Mouse (Mus musculus) midbrain, embryonic 11.5 days (tissue): ENCODE measurements around the gene Zfp111. TPM values are rescaled to one million over a fixed set of nuclear protein-coding genes. Genes with fewer than 3 reads are reported as not detected.

Source experiments
- ATAC-seq: fragments of 200-750 bp; cut with Nextera tagmentation; 2 replicates; pipeline ENCODE4 v1.8.0; 2017; ENCODE audit warnings: moderate TSS enrichment, moderate library complexity; ENCODE audit not compliant: low FRiP score
- DNase-seq: peaks from one replicate; pipeline ENCODE4 v3.0.0; 2015; ENCODE audit warnings: low spot score; ENCODE audit errors: missing footprints
- H3K27ac ChIP-seq: fragments of 300-500 bp; sonication (generic); 2 replicates; pipeline ENCODE4 v1.5.1; 2014; ENCODE audit warnings: low read depth, low read length
- H3K27me3 ChIP-seq: fragments of 300-500 bp; sonication (generic); 2 replicates; pipeline ENCODE4 v1.6.1; 2014; ENCODE audit warnings: mild to moderate bottlenecking, low read length, moderate library complexity, mixed read lengths; ENCODE audit not compliant: control insufficient read depth, insufficient read depth
- H3K36me3 ChIP-seq: fragments of 300-500 bp; sonication (generic); 2 replicates; pipeline ENCODE4 v1.6.1; 2014; ENCODE audit warnings: mild to moderate bottlenecking, low read length, moderate library complexity, mixed read lengths; ENCODE audit not compliant: control insufficient read depth, insufficient read depth
- H3K4me1 ChIP-seq: fragments of 300-500 bp; sonication (generic); 2 replicates; pipeline ENCODE4 v1.6.1; 2014; ENCODE audit warnings: low read length; ENCODE audit not compliant: control insufficient read depth, insufficient read depth
- H3K4me2 ChIP-seq: fragments of 300-500 bp; sonication (generic); 2 replicates; pipeline ENCODE4 v1.6.1; 2014; ENCODE audit warnings: mild to moderate bottlenecking, moderate library complexity
- H3K4me3 ChIP-seq: fragments of 300-500 bp; sonication (generic); 2 replicates; pipeline ENCODE4 v1.5.1; 2014; ENCODE audit warnings: low read depth, low read length
- H3K9ac ChIP-seq: fragments of 300-500 bp; sonication (generic); 2 replicates; pipeline ENCODE4 v1.6.1; 2014; ENCODE audit warnings: low read length
- H3K9me3 ChIP-seq: fragments of 300-500 bp; sonication (generic); 2 replicates; pipeline ENCODE4 v1.6.1; 2016; ENCODE audit warnings: low read length; ENCODE audit not compliant: control insufficient read depth
- WGBS: fragments of 180-500 bp; shearing (Covaris S2); extraction: QIAGEN DNeasy Blood & Tissue Kit; methylation state at CpG from one replicate; pipeline ENCODE4 v1.1.7; 2014; 5-methylcytosine and 5-hydroxymethylcytosine counted together
- polyA plus RNA-seq: library from polyadenylated mRNA; unstranded; fragments of >200 nt; fragmentation: Nextera tagmentation; extraction: Ambion mirVana; gene quantifications from 2 replicates; pipeline ENCODE4 v1.2.1, GENCODE M21; 2014

Gene Zfp111
- polyA plus RNA-seq, 1 experiment from 2014 or later = 10.5 TPM

DNA sequence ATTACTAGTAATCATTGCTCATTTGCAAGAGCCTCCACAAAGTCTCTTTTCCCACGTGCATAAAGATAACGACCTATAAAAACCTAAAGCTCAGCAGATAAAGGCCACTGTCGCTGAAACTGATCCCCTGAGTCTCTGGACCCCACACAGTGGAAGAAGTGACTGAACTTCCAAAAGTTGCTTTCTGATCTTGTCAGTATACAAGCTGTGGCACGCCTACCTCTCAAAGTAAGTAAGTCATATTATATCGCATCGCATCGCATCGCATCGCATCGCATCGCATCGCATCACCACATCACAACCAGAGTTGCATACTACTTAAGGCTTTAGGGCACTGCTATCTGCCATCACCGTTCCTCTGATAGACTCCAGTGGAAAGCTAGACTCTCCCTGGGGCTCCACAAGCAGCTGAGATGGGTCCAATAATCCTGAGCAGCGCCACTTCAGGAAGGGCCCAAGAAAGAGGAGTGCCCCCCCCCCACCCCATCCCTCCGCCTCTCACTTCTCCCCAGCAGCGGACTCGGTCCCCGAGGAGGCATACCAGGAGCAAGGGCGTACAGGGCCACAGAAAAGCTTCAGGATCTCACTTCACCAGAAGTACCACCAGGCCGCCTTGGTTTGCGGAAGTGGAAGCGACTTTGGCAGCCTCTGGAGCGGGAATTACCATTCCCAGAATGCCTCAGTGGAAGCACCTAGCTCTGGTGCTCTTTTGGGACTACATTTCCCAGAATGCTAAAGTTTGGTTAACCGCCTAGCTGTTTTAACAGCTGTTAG is 3.6 kb downstream of the Zfp111 start:
- ATAC-seq (peak; percentile 92), DNase-seq (peak; percentile 96)
- peak overlapping the region; percentile 83 for H3K9ac ChIP-seq
- H3K4me2 ChIP-seq = peak overlapping the region; percentile 52
- no peaks in the 10 kb centered on the region for H3K9me3 ChIP-seq
- H3K4me1 ChIP-seq = peaks cover 4% of the 10 kb centered on the region; the same call in 1 of the 2 replicates
- peak overlapping the region; percentile 45 for H3K4me3 ChIP-seq
- WGBS = 18% methylated on average over 24 of the region's 24 CpGs
- H3K27ac ChIP-seq = no peak overlapping the region
- H3K27me3 ChIP-seq = no peaks in the 10 kb centered on the region
- 0 out of 2 replicates have a peak, but pooled peaks cover 2% of the 10 kb centered on the region for H3K36me3 ChIP-seq

DNA sequence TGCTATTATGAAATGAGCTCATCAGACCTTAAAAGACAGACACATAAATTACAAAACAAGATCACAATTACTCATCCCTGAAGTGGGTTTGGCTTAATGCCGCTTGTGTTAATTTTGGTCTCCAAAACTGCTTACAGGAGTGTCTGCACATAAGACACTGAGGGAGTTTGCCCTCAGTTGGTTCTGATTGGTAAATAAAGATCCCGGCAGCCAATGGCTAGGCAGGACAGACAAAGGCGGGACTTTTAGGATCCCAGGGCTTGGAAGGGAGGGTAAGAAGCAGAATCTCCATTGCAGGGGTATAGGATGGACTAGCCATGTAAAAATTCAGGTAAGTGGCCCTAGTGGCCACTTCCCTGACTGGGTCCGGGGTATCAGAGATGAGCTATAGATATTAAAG is 14.3 kb downstream of the Zfp111 start:
- H3K4me1 ChIP-seq = no peaks in the 10 kb centered on the region
- ATAC-seq (no peak), DNase-seq (no peak)
- H3K4me3 ChIP-seq = no peak overlapping the region
- peaks cover 47% of the 10 kb centered on the region for H3K36me3 ChIP-seq
- H3K27me3 ChIP-seq = no peaks in the 10 kb centered on the region
- H3K4me2 ChIP-seq = no peak overlapping the region
- 93% methylated on average over 4 of the region's 4 CpGs for WGBS
- no peak overlapping the region for H3K9ac ChIP-seq
- H3K9me3 ChIP-seq = peaks cover 11% of the 10 kb centered on the region; the same call in 1 of the 2 replicates
- no peak overlapping the region for H3K27ac ChIP-seq

DNA sequence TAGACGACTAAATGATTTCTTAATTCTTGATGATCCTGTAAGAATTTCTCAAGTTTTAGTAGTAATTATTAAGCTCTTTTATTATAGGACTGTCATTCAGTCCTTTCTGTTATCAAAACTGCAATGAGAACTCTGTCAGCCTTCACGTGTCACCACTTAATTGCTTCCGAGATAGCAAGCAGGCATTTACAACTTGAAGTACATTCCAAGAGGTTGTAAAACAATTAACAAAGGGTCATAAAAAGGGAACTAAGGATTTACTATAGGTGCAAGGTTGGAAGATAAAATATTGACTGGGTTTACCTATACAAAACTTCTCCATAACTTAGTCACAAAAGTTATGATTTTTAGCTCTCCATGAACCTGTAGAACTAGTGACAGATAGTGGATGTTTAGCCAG is 18.1 kb downstream of the Zfp111 start:
- Histone ChIP-seq H3K9me3 (peaks cover 5% of the 10 kb centered on the region; the same call in 1 of the 2 replicates), H3K4me3 (no peak overlapping the region), H3K27me3 (no peaks in the 10 kb centered on the region), H3K4me2 (no peak overlapping the region), H3K36me3 (peaks cover 21% of the 10 kb centered on the region), H3K9ac (no peak overlapping the region), H3K4me1 (no peaks in the 10 kb centered on the region), H3K27ac (no peak overlapping the region)
- ATAC-seq (no peak), DNase-seq (no peak)
- WGBS = 93% methylated on average over 3 of the region's 3 CpGs

DNA sequence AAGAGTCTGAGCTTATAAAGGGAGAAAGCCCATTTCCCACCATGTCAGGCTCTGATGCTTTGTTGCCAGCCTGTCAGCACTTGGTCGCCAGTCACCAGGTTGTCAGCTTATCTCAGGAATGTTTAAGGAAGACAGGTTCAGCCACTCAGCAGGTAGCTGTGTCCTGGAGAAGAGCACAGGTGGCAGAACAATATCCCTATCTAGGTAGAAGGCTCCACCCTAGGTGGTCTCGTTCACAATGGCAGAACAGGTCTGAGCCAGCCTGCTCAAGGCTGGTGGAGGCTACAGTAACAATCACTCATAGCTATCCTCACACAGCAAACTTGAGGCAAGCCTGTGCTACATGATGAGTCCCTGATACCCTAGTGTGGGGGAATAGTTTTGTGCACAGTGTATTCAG is 19.9 kb downstream of the Zfp111 start:
- 89% methylated on average over 2 of the region's 2 CpGs for WGBS

DNA sequence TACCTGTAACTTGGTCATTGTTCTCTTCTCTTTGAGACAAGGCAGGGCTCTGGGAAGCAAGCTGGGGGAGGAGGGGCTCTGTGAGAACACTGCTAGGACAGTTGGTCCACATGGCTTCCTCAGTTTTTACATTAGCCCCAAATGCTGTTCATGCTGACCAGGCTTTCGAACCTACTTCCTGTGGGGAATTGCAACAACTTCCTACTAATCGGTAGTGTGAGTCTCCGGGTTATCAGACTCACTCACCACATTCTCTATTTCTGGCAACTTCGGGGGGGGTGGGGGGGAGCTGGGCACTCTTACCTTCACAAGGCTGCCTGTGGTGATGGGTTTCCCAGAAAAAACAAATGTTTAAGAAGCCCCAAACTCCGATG is 21.7 kb downstream of the Zfp111 start:
- Histone ChIP-seq H3K9me3 (peaks cover 3% of the 10 kb centered on the region; the same call in 1 of the 2 replicates), H3K36me3 (peaks cover 8% of the 10 kb centered on the region), H3K4me3 (no peak overlapping the region), H3K4me2 (no peak overlapping the region), H3K27me3 (no peaks in the 10 kb centered on the region), H3K27ac (no peak overlapping the region), H3K9ac (no peak overlapping the region), H3K4me1 (no peaks in the 10 kb centered on the region)
- 74% methylated on average over 5 of the region's 5 CpGs for WGBS
- ATAC-seq (no peak), DNase-seq (no peak)

More for the DNA sequence above, 19.9 kb downstream of the Zfp111 start:
- no peak overlapping the region for H3K9ac ChIP-seq
- DNase-seq = no peak
- no peak overlapping the region for H3K4me2 ChIP-seq
- H3K27me3 ChIP-seq = no peaks in the 10 kb centered on the region
- H3K4me1 ChIP-seq = no peaks in the 10 kb centered on the region
- H3K9me3 ChIP-seq = peaks cover 3% of the 10 kb centered on the region; the same call in 1 of the 2 replicates
- no peak overlapping the region for H3K27ac ChIP-seq
- no peak for ATAC-seq
- H3K4me3 ChIP-seq = no peak overlapping the region
- peaks cover 10% of the 10 kb centered on the region for H3K36me3 ChIP-seq

DNA sequence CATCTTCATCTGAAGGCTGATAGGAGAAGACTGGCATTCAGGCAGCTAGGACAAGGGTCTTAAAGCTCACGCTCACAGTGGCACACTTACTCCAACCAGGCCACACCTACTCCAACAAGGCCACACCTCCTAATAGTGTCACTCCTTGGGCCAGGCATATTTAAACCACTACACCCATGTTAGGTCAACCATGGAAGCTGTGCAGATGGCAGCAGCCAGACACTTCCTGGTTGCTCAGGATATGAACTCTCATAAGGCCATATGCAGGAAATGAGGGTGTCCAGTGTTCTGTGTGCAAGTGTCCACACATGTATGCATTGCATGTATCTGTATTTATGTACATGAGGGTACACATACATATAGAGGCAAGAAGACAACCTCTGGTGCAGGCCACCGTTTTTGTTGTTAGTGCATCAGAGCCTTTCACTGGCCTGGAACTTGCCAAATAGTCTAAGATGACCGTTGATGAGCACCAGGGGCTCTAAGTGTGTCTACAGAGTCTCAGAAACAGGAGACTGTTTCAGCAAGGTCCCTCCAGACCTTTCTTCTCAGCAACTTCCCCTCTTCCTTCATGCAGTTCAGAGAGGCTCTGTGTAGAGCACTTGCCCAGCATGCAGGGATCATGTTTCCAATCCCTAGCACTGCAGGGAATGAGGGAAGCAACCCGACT is 22.2 kb downstream of the Zfp111 start:
- Histone ChIP-seq H3K36me3 (peaks cover 2% of the 10 kb centered on the region; the same call in 1 of the 2 replicates), H3K4me3 (no peak overlapping the region), H3K4me1 (no peaks in the 10 kb centered on the region), H3K9me3 (0 out of 2 replicates have a peak, but pooled peaks cover 2% of the 10 kb centered on the region), H3K27ac (no peak overlapping the region), H3K27me3 (no peaks in the 10 kb centered on the region), H3K4me2 (no peak overlapping the region), H3K9ac (no peak overlapping the region)
- ATAC-seq (no peak), DNase-seq (no peak)
- 67% methylated on average over 4 of the region's 4 CpGs for WGBS

- no peak for DNase-seq
- Histone ChIP-seq H3K4me2 (no peak overlapping the region), H3K9ac (no peak overlapping the region), H3K27me3 (no peaks in the 10 kb centered on the region), H3K4me1 (no peaks in the 10 kb centered on the region), H3K4me3 (no peak overlapping the region), H3K9me3 (no peaks in the 10 kb centered on the region), H3K27ac (no peak overlapping the region), H3K36me3 (no peaks in the 10 kb centered on the region)
- 67% methylated on average over 1 of the region's 1 CpGs for WGBS
- no peak for ATAC-seq
These were observed 23.6 kb downstream of the Zfp111 start for GRCm38 (mm10) chr7:24187611-24188010.

GRCm38 (mm10) chr7:24175337-24175711 is 35.9 kb downstream of the Zfp111 start:
- Histone ChIP-seq H3K4me1 (no peaks in the 10 kb centered on the region), H3K4me3 (peak overlapping the region; percentile 48), H3K9me3 (no peaks in the 10 kb centered on the region), H3K27ac (no peak overlapping the region), H3K9ac (peak overlapping the region; percentile 71), H3K27me3 (no peaks in the 10 kb centered on the region), H3K36me3 (no peaks in the 10 kb centered on the region), H3K4me2 (peak overlapping the region; percentile 49)
- DNase-seq (no peak), ATAC-seq (no peak; the same call in 1 of the 2 replicates)
- WGBS = 65% methylated on average over 6 of the region's 6 CpGs
